Mouse (Mus musculus) liver, postnatal 0 days (tissue): ENCODE results near the gene Atp6v1d. TPM values are rescaled to one million over a fixed set of nuclear protein-coding genes. Genes with fewer than 3 reads are reported as not detected.

Experiments
- ATAC-seq: fragments of 200-750 bp; cut with Nextera tagmentation; 2 replicates; pipeline ENCODE4 v1.8.0; 2017; ENCODE audit warnings: mild to moderate bottlenecking, moderate library complexity
- DNase-seq: peaks from one replicate; pipeline ENCODE4 v3.0.0-alpha.2; 2016
- H3K27ac ChIP-seq: fragments of 300-500 bp; sonication (generic); 2 replicates; pipeline ENCODE4 v1.5.1; 2014; ENCODE audit warnings: antibody characterized with exemption, moderate library complexity, mild to moderate bottlenecking, low read depth
- H3K27me3 ChIP-seq: fragments of 300-500 bp; sonication (generic); 2 replicates; pipeline ENCODE4 v1.6.1; 2014; ENCODE audit warnings: low read length, control low read depth, mixed read lengths; ENCODE audit not compliant: insufficient read depth
- H3K36me3 ChIP-seq: fragments of 300-500 bp; sonication (generic); replicated peaks from 2 replicates; pipeline ENCODE4 v1.6.1; 2014; ENCODE audit warnings: mild to moderate bottlenecking, control low read depth, low read length, moderate library complexity, mixed read lengths; ENCODE audit not compliant: insufficient read depth
- H3K4me1 ChIP-seq: fragments of 300-500 bp; sonication (generic); 2 replicates; pipeline ENCODE4 v1.6.1; 2014; ENCODE audit warnings: antibody characterized with exemption, mild to moderate bottlenecking, control low read depth; ENCODE audit not compliant: insufficient read depth
- H3K4me2 ChIP-seq: fragments of 300-500 bp; sonication (generic); 2 replicates; pipeline ENCODE4 v1.6.1; 2014; ENCODE audit warnings: low read depth, mild to moderate bottlenecking, low read length, moderate library complexity, mixed read lengths
- H3K4me3 ChIP-seq: fragments of 300-500 bp; sonication (generic); 2 replicates; pipeline ENCODE4 v1.5.1; 2014; ENCODE audit warnings: low read depth, low read length
- H3K9ac ChIP-seq: fragments of 300-500 bp; sonication (generic); replicated peaks from 2 replicates; pipeline ENCODE4 v1.6.1; 2014; ENCODE audit warnings: mild to moderate bottlenecking, moderate library complexity
- H3K9me3 ChIP-seq: fragments of 300-500 bp; sonication (generic); 2 replicates; pipeline ENCODE4 v1.6.1; 2016; ENCODE audit warnings: mild to moderate bottlenecking, control low read depth, low read length, mixed read lengths
- CTCF ChIP-seq: sonication (generic); IDR thresholded peaks from 2 replicates; pipeline ENCODE4 v1.5.1; 2016; ENCODE audit warnings: antibody characterized with exemption, low read depth
- EP300 ChIP-seq: IDR thresholded peaks from 2 replicates; pipeline ENCODE4 v1.6.1; 2016; ENCODE audit warnings: antibody characterized with exemption, low read depth, mild to moderate bottlenecking
- WGBS: fragments of 180-500 bp; shearing (Covaris S2); extraction: QIAGEN DNeasy Blood & Tissue Kit; methylation state at CpG from one replicate; pipeline ENCODE4 v1.1.7; 2014; ENCODE audit not compliant: insufficient replicate concordance; 5-methylcytosine and 5-hydroxymethylcytosine counted together
- polyA plus RNA-seq: library from polyadenylated mRNA; unstranded; fragments of >200 nt; fragmentation: Nextera tagmentation; extraction: Ambion mirVana; gene quantifications from 2 replicates; pipeline ENCODE4 v1.2.1, GENCODE M21; 2015

The Atp6v1d gene
- polyA plus RNA-seq, 1 experiment from 2014 or later: 36.1 TPM

DNA sequence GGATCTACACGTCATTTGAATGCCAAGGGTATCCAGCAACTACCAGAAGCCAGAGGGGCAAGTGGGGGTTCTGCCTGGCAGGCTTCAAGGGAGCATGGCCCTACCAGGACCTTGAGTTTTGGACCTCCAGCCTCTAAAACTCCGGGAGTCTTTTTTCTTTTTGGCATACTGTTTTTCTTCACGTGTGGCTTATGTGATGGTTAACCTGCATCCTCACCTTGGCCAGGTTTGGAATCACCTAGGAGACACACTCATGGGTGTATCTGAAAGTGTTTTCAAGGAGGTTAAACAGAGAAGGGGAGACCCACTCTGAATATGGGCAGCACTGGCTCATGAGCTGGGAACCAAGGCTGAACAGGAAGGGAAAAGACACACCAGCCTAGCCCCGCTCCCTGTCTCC lies 41.9 kb upstream of the Atp6v1d start:
- H3K27ac ChIP-seq: no peak overlapping the region
- H3K9ac ChIP-seq: no peak overlapping the region
- WGBS: 84% methylated on average over 4 of the region's 4 CpGs
- no peak overlapping the region for H3K4me2 ChIP-seq
- H3K4me3 ChIP-seq: no peak overlapping the region
- H3K4me1 ChIP-seq: 0 out of 2 replicates have a peak, but pooled peaks cover 6% of the 10 kb centered on the region
- no peak for TF ChIP-seq EP300
- no peak for TF ChIP-seq CTCF
- peaks cover 6% of the 10 kb centered on the region; the same call in 1 of the 2 replicates for H3K36me3 ChIP-seq
- no peaks in the 10 kb centered on the region for H3K9me3 ChIP-seq
- ATAC-seq (no peak), DNase-seq (no peak)
- no peaks in the 10 kb centered on the region; the same call in 1 of the 2 replicates for H3K27me3 ChIP-seq

DNA sequence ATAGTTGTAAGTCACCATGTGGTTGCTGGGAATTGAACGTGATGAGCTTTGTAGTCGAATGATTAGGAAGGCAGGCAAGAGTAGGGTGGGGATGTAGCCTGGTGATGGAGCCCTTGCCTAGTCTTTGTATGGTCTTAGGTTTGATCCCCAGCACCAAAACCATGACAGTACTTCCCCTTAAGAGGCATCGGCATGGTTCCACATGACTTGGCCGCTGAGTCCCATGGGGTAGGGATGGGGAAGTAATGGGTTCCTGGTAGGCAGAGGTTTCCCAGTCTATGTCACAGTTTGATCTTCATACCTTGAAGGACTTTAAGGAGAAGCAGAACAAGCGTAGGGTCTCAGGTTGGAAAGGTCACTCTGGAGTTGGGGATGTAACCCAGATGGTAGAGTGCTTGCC lies 40.0 kb upstream of the Atp6v1d start:
- TF ChIP-seq EP300: no peak
- TF ChIP-seq CTCF: no peak
- no peak overlapping the region for H3K9ac ChIP-seq
- ATAC-seq (no peak), DNase-seq (no peak)
- 67% methylated on average over 5 of the region's 5 CpGs for WGBS
- no peak overlapping the region for H3K4me3 ChIP-seq
- peaks cover 6% of the 10 kb centered on the region for H3K36me3 ChIP-seq
- no peaks in the 10 kb centered on the region for H3K4me1 ChIP-seq
- no peaks in the 10 kb centered on the region; the same call in 1 of the 2 replicates for H3K27me3 ChIP-seq
- no peaks in the 10 kb centered on the region for H3K9me3 ChIP-seq
- H3K4me2 ChIP-seq: no peak overlapping the region
- no peak overlapping the region for H3K27ac ChIP-seq

DNA sequence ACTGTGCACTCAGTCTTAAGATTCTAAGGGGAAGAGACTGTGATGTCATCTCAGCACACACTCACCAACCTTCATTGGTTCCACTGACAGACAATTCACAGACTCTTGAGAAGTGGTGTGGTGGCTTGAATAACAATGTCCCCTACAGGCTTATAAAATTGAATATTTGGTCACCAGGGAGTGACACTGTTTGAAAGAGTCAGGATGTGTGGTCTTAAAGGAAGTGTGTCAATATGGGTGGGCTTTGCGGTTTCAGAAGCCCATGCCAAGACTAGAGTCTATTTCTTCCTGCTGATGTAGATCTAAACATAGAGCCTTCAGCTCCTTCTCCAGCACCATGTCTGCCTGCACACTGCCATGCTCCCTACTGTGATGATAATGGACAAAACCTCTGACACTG lies 36.4 kb upstream of the Atp6v1d start:
- H3K27ac ChIP-seq: no peak overlapping the region
- TF ChIP-seq CTCF (no peak), EP300 (no peak)
- H3K9me3 ChIP-seq: no peaks in the 10 kb centered on the region
- peaks cover 30% of the 10 kb centered on the region for H3K36me3 ChIP-seq
- no peak overlapping the region for H3K4me3 ChIP-seq
- no peak overlapping the region for H3K9ac ChIP-seq
- DNase-seq (no peak), ATAC-seq (no peak)
- no peaks in the 10 kb centered on the region for H3K4me1 ChIP-seq
- no peak overlapping the region for H3K4me2 ChIP-seq
- 65% methylated on average over 1 of the region's 1 CpGs for WGBS
- H3K27me3 ChIP-seq: no peaks in the 10 kb centered on the region

DNA sequence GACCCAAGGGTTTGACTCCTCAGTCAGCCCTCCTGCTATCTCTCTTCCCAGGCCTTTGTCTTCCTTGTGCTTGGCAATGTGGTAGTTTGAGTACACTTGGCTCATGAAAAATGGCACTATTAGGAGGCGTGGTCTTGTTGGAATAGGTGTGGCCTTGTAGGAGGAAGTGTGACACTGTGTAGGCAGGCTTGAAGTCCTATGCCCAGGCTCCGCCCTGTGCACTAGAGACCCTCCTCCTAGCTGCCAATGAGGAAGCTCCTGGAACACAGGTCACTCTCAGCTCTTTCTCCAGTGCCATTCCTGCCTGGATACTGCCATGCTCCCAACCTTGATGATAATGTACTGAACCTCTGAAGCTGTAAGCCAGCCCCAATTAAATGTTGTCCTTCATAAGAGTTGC lies 29.7 kb upstream of the Atp6v1d start:
- no peak for ATAC-seq
- TF ChIP-seq EP300: no peak
- TF ChIP-seq CTCF: no peak
- WGBS: 89% methylated on average over 2 of the region's 2 CpGs

DNA sequence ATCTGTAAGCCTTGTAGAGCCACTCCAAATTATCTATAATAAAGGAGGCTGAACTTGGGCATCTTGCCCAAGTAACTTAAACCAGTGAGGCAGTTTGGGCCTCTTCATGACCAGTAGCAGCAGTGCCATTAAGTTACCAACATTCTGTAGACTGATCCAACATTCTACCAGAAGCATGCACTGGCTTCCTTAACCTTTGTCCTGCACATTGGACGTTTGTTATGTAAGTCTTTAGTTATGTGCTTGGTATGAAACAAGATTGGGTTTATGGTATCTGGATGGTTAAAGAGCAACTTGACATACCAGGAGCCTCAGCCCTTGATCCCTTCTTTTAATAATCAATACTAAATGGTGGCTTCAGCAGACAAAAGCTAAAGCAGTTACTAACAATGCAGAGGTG lies 28.6 kb upstream of the Atp6v1d start:
- no peak for DNase-seq
- 41% methylated on average over 1 of the region's 1 CpGs for WGBS

More for the DNA sequence above, 29.7 kb upstream of the Atp6v1d start:
- Histone ChIP-seq H3K4me2 (no peak overlapping the region), H3K9ac (no peak overlapping the region), H3K27ac (no peak overlapping the region), H3K4me1 (no peaks in the 10 kb centered on the region), H3K36me3 (peaks cover 61% of the 10 kb centered on the region), H3K9me3 (no peaks in the 10 kb centered on the region), H3K4me3 (no peak overlapping the region), H3K27me3 (no peaks in the 10 kb centered on the region)
- no peak for DNase-seq

GRCm38 (mm10) chr12:78874581-78874980 lies 13.1 kb upstream of the Atp6v1d start:
- Histone ChIP-seq H3K4me3 (no peak overlapping the region), H3K9ac (no peak overlapping the region), H3K36me3 (peaks cover 58% of the 10 kb centered on the region), H3K9me3 (no peaks in the 10 kb centered on the region), H3K4me1 (no peaks in the 10 kb centered on the region), H3K27me3 (no peaks in the 10 kb centered on the region), H3K4me2 (no peak overlapping the region), H3K27ac (no peak overlapping the region)
- DNase-seq: no peak
- TF ChIP-seq EP300 (no peak), CTCF (no peak)
- WGBS: 98% methylated on average over 3 of the region's 3 CpGs
- ATAC-seq: no peak

More for the DNA sequence above, 28.6 kb upstream of the Atp6v1d start:
- TF ChIP-seq EP300: no peak
- no peak for TF ChIP-seq CTCF
- Histone ChIP-seq H3K4me2 (no peak overlapping the region), H3K9ac (no peak overlapping the region), H3K27ac (no peak overlapping the region), H3K36me3 (peaks cover 63% of the 10 kb centered on the region), H3K9me3 (no peaks in the 10 kb centered on the region), H3K4me3 (no peak overlapping the region), H3K27me3 (no peaks in the 10 kb centered on the region), H3K4me1 (no peaks in the 10 kb centered on the region)
- ATAC-seq: no peak

GRCm38 (mm10) chr12:78868115-78868514 lies 6.7 kb upstream of the Atp6v1d start:
- no peaks in the 10 kb centered on the region for H3K9me3 ChIP-seq
- ATAC-seq: peak; percentile 75
- H3K9ac ChIP-seq: no peak overlapping the region
- no peak overlapping the region for H3K4me3 ChIP-seq
- peaks cover 41% of the 10 kb centered on the region for H3K36me3 ChIP-seq
- peaks cover 9% of the 10 kb centered on the region for H3K4me1 ChIP-seq
- no peak for DNase-seq
- 75% methylated on average over 1 of the region's 1 CpGs for WGBS
- TF ChIP-seq EP300 (no peak), CTCF (no peak)
- no peaks in the 10 kb centered on the region for H3K27me3 ChIP-seq
- no peak overlapping the region for H3K4me2 ChIP-seq
- H3K27ac ChIP-seq: peak overlapping the region; percentile 69
